Mouse (Mus musculus) urinary bladder, postnatal 4 days (tissue): ENCODE results near the gene Nfib.

Experiments used
- DNase-seq, 2 experiments: peaks; one replicate each; pipeline ENCODE4 v3.0.0; 2021 to 2022; ENCODE audit warnings: low spot score in 2 of 2

The Nfib gene

GRCm38 (mm10) chr4:82691126-82692008 is 14.2 kb downstream of the Nfib start:
- no peak for DNase-seq

- no peak for DNase-seq
Measured at GRCm38 (mm10) chr4:82690267-82690666, 15.3 kb downstream of the Nfib start.

- no peak for DNase-seq
Measured at GRCm38 (mm10) chr4:82686037-82686436, 19.5 kb downstream of the Nfib start.

- no peak for DNase-seq
Measured at GRCm38 (mm10) chr4:82684088-82684715, 21.3 kb downstream of the Nfib start.

GRCm38 (mm10) chr4:82683583-82683982 is 22.0 kb downstream of the Nfib start:
- DNase-seq = no peak

DNA sequence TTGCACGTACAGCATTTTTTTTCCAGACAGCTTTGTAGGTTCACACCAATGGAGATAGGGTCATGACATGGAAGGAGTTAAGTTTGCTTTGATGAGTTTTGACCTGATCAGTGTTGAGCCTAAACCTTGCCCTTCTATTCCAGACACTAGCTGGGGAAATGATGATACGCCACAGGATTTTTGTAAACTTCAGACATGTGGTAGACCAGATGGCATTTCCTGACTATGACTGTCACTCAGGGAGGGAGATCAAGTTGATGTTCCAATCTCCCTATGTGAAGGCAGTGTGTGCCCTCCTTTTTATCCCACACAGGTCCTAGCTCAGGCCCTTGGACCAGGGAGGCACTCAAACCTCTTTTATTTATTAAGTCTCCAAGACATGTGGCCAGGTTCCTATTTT is 29.4 kb downstream of the Nfib start:
- DNase-seq = no peak

GRCm38 (mm10) chr4:82667271-82667872 is 38.2 kb downstream of the Nfib start:
- no peak for DNase-seq

DNA sequence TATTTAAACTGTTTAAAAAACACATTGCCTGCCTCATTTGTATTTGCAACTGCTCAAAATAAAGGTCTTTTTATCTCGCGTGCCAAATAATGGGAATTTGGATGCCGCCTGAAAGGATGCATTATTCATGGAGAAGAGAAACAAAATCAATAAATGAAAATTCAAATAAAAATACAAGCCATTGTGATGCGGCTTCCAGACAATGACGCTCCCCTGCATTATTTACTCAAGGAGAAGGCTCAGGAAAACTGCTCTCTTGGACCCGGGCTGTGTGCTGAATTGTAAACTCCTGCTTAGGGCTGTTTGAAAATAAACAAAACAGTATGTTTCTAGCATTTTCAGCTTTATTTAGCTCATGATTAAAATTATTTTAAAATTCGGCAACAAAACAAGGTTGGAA is 41.1 kb downstream of the Nfib start:
- no peak for DNase-seq

- no peak for DNase-seq
Measured at GRCm38 (mm10) chr4:82663749-82664381, 41.7 kb downstream of the Nfib start.

GRCm38 (mm10) chr4:82662626-82663025 is 42.9 kb downstream of the Nfib start:
- DNase-seq = no peak

DNA sequence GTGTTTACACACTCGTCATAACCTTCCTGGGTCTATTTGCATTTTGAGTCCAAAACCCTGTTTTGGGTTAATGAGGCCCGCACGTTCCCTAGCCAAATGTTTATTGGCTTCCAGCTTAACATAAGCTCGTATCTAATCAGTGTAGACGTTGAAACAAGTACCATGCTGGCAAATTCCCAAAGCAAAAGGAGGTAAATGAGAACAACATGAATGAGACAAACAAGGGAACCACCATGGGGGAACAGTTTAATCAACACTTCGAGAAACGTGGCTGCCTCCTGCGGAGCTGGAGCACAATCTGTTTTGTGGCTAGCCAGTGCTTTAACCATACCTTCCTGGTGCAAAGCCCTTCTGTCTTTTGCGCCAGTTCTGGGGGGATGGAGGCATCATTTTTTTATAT is 43.3 kb downstream of the Nfib start:
- no peak for DNase-seq

GRCm38 (mm10) chr4:82661215-82661614 is 44.3 kb downstream of the Nfib start:
- no peak for DNase-seq

GRCm38 (mm10) chr4:82645679-82646078 is 59.9 kb downstream of the Nfib start:
- DNase-seq = no peak

GRCm38 (mm10) chr4:82644797-82645196 is 60.8 kb downstream of the Nfib start:
- DNase-seq = no peak

DNA sequence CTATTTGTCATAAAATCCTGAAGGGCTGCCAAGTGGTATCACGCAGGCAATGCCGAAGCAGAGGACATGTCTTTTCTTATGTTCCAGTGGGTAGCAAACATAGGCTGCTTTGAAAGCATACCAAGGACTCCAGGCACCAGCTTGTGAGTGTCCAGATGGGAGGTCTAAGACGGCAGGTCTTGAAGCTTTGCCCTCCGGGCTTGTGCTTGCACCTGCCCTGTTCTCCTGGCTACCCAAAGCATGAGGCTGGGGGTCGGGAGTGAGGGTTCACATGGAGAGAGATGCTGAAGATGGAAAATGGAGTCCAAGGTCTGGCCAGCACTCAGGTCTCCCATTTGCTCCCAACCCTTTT is 61.8 kb downstream of the Nfib start:
- DNase-seq = no peak

DNA sequence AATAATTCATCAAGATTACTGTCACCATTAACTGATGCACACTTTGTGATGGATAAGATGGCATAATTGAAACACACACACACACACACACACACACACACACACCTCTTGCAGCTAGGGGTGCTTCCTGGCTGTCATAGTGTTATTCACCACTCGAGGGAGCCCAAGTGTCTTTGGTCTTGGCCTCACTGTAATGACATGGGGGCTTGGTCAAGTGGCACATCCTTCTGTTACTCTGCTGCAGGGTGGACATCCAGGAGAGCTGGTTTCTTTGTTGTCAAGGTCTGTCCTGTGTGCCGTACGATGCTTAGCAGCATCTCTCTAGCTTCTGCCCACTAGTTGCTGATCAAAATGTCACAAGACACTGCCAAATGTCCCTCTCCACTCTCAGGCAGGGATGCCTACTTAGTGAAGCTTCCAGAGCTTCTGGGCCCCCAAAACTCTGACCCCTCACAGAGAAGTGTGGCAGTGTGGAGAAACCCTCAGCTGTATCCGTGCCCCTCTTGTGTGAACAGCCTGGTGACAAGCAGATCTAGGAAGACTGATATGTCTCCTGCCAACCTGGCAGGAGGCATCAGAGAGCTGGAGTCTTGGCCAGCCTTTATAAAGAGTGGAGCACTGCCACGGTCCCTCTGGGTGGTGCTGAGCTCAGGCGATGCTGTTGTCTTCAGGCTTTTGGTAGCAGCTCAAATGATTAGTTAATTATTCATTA is 62.4 kb downstream of the Nfib start:
- DNase-seq = no peak

- DNase-seq = no peak
Measured at GRCm38 (mm10) chr4:82641066-82641680, 64.4 kb downstream of the Nfib start.

DNA sequence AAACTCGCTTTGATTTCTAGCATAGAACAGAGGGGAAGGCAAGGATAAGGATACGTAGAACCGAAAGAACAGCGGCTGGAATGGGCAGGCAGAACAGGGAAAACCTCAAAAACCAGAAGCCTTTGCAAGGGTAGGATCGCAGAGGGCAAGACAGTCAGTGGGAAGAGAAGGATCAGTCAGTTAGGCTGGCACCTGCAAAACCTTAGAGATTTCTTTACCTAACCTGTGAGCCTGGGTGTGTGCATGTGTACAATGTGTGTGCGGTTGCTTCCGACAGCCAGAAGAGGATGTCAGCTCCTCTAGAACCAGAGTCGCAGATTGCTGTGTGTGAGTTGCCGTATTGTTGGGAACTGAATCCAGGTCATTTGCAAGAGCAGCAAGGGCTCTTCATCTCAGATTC is 67.3 kb downstream of the Nfib start:
- no peak for DNase-seq

DNA sequence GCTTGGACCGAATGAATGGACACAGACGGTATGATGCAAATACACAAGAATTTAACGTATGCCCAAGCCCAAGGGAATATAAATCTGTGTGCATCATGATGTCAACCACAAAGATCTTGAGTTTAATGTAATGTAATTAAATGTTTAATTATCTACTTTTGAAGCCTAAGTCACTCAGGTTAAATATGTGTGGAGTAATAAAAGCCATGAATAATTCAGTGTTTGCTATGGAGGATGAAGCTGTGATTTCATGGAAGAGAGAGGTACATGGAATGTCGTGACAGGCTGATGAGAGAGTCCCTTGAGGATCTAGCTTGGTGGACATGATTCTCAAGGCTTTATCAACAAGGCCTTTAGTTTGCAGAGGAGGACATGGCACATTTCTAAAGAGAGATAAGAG is 67.9 kb downstream of the Nfib start:
- DNase-seq = no peak

GRCm38 (mm10) chr4:82636658-82637057 is 68.9 kb downstream of the Nfib start:
- no peak for DNase-seq

GRCm38 (mm10) chr4:82635881-82636280 is 69.7 kb downstream of the Nfib start:
- no peak for DNase-seq
